Mouse (Mus musculus) embryonic fibroblast, embryonic 13.5 days (primary cell): ENCODE data around the gene Tmigd3. TPM values are rescaled to one million over a fixed set of nuclear protein-coding genes. Genes with fewer than 3 reads are reported as not detected.

ENCODE experiments used
- H3K27ac ChIP-seq: 2 replicates; pipeline ENCODE4 v1.5.1; 2012; ENCODE audit warnings: low read length, control low read depth, inconsistent platforms; ENCODE audit not compliant: insufficient read depth
- H3K4me1 ChIP-seq: 2 replicates; pipeline ENCODE4 v1.6.1; 2011; ENCODE audit warnings: low read length; ENCODE audit not compliant: control insufficient read depth, insufficient read depth
- H3K4me3 ChIP-seq: 2 replicates; pipeline ENCODE4 v1.5.1; 2011; ENCODE audit warnings: mild to moderate bottlenecking, control low read depth, low read length; ENCODE audit not compliant: insufficient read depth
- CTCF ChIP-seq: IDR thresholded peaks from 2 replicates; pipeline ENCODE4 v1.5.1; 2011; ENCODE audit warnings: mild to moderate bottlenecking, control low read depth, low read length, moderate library complexity, borderline replicate concordance; ENCODE audit not compliant: insufficient read depth
- POLR2A ChIP-seq: IDR thresholded peaks from 2 replicates; pipeline ENCODE4 v1.6.1; 2011; ENCODE audit warnings: low read depth, mild to moderate bottlenecking, control low read depth, low read length, moderate library complexity
- polyA plus RNA-seq: library from polyadenylated mRNA; stranded (reverse); fragments of >200 nt; gene quantifications from 2 replicates; pipeline ENCODE4 v1.2.4, GENCODE M21; 2011; ENCODE audit warnings: low read depth; ENCODE audit not compliant: missing spikeins, insufficient read length

Gene Tmigd3
- polyA plus RNA-seq, 1 experiment: not detected

DNA sequence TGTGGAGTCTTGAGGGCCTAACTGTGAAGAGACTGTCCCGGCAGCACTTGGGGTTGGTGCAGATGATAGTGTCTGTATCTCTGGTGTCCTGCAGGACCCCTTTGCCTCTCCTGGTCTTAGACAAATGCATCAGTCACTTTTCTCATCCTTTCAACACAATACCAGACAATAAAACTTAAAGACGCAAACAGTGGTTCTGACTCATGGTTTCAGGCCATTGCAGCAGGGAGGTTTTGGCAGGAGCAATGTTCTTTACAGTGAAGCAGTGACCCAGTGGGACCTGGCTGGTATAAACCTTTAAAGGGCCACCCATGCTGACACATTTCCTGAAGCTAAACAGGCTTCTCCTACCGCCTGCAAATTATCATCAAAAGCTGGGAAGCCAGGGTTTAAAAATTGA is 20.4 kb downstream of the Tmigd3 start:
- Histone ChIP-seq H3K27ac (no peak overlapping the region), H3K4me3 (no peak overlapping the region), H3K4me1 (peaks cover 12% of the 10 kb centered on the region)
- TF ChIP-seq POLR2A (no peak), CTCF (no peak)

DNA sequence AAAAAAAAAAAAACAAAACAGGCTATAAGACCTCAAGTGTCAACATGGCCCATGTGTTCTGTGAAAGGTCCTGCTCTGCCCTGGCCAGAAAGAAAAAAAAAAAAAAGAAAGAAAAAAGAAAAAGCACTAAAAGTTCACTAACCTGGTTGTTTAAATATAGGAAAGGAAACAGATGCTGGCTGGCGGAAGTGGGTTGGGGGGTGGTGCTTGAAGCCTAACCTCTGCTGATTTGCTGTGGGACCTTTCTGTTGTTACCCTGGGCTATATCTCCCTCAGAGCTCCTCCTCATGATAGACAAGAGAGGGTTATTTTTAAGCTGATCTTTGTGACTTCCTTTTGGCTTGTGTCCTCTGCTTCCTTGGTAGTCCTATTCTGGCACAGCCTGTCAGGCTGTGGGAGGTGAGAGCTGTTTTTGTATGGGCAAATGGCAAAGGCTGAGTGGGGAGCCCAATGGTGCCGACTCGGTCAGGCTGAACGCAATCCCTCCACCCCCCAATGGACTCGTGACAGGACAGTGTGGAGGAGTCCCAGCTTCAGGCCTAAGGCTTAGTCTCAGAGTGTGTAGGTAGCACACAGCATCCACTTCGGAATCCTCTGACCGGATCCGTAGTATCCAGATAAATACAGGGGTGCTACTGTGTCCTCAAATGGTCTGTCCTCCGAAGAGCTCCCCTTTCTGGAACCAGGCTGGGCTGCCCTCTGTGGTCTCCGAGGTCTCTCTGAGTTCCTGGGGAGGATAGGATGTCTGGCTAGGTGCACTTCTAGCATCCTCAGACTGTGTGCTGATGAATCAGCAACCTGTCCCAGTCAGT is 21.3 kb downstream of the Tmigd3 start:
- H3K4me1 ChIP-seq: peaks cover 12% of the 10 kb centered on the region
- no peak overlapping the region for H3K27ac ChIP-seq
- H3K4me3 ChIP-seq: no peak overlapping the region
- no peak for TF ChIP-seq POLR2A
- TF ChIP-seq CTCF: no peak

DNA sequence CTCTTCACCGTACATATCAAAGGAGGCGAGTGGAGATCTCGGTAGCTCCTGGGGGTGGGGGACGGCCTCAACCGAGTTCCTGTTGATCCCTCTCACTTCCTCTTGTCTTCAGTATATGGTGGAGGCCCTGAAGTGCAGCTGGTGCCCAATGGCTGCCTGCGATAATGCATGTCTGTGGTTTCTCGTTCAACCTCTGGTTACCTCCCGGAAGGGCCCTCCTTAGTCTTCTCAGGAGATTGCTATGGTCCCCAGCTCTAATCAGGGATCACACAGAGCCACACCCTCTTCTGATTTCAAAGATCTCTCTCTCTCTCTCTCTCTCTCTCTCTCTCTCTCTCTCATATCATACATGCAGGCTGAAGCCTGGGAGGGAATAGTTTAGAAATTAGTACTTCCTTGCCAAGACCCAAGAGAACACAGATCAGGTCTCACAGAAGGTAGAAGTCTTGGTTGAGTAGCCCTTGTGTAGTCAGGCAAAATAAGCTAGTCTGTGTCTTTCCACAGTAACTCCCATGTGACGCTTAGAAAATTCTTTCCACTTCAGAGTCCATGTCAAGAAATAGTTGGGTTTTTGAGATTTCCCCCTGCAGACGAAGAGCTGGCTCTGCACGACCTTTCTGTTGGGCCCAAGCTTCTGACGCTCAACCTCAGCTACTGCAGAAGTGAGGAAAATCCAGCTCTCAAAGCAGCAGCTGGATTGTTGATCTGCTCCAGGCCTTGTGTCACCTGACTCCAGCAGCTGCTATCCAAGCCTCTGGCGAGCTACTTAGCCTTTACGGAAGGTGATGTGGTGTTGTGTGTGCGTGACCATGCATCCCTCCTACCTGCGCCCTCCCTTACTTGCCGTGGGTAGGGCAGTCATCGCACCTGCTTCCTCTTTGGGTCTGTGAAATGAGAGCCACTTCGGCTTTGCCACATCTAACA is 22.1 kb downstream of the Tmigd3 start:
- TF ChIP-seq CTCF (no peak), POLR2A (no peak)
- no peak overlapping the region for H3K27ac ChIP-seq
- peaks cover 12% of the 10 kb centered on the region for H3K4me1 ChIP-seq
- no peak overlapping the region for H3K4me3 ChIP-seq

DNA sequence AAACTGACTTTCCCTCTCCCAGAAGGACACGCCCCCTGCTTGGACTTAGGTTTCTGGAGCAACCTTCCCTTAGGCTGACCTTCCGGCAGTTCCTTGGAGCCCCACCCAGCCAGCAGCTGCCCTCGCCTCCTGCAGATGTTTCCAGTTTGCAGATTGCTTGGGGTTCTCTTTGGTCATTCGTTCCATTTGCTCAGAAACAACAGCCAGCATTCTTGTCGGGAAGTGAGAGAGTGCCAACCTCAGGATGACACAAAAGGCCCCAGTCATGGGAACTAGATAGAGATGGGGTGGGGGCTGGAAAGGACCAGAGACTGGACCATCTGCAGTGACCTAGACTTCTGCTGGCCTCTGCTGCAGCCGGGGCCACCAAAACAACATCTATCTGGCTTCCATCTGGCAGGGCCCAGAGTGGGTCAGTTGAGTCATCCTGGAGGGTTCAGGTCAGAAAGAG is 23.3 kb downstream of the Tmigd3 start:
- TF ChIP-seq CTCF (no peak), POLR2A (no peak)
- H3K4me1 ChIP-seq: peaks cover 12% of the 10 kb centered on the region
- no peak overlapping the region for H3K4me3 ChIP-seq
- H3K27ac ChIP-seq: no peak overlapping the region

DNA sequence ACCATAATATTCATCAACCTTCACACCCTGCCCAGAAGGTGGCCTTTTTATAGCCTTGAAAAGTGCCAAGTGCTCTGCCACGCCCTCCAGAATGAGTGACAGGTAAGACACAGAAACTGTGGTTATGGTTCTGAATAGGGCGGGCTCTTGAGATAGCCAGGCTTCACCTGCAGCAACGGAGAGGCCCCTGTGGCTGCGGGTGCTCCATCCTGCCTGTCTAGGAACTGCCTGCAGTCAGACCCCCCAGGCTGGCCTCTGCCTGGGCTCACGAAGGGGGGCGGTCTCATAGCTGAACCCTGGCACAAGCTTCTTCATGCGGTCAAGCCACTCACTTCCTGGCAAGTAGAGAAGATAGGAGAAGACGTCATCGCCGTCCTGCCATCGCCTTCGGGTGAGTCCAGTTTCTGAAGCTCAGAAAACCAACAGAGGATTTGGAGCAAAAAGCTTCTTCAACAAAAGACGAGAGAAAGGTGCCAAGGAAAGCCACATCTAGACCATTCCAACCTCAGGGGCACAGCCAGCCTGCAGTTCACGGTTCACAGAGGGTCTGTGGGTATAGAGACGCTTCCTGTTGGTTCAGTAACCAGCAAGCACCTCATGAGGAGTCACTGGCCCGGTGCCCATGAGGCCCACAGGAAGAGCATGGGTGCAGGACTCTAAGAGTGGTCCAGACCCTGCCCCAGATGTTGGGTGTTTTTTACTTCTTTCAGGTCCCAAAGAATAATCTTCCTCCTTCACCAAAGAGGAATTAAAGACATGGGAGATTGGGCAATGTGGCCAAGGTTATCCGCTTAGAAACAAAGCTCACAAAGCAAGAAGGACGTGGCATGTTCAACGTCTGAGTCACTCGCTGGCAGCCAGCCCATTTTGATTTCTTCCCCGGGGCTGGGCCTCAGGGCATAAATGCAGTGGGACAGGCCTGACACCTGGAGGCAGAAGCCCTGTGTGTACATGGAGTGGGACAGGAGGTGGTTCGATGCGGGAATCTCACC is 24.2 kb downstream of the Tmigd3 start:
- no peak overlapping the region for H3K27ac ChIP-seq
- TF ChIP-seq POLR2A (no peak), CTCF (peak; percentile 80; the same call in 1 of the 2 replicates)
- no peak overlapping the region for H3K4me3 ChIP-seq
- H3K4me1 ChIP-seq: peaks cover 12% of the 10 kb centered on the region

DNA sequence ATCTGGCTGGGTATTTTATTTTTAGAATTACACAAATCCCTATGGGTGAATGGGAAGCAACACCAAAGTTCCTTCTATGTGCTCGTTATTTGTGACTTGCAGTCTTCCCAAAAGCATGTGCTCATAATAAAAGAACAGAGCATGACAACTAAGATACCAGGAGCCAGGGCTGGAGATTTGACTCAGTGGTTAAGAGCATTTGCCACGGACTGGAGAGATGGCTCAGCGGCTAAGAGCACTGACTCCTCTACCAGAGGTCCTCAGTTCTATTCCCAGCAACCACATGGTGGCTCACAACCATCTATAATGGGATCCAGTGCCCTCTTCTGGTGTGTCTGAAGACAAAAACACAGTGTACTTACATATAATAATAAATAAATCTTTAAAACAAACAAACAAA is 26.1 kb downstream of the Tmigd3 start:
- Histone ChIP-seq H3K4me1 (peaks cover 8% of the 10 kb centered on the region; the same call in 1 of the 2 replicates), H3K4me3 (no peak overlapping the region), H3K27ac (no peak overlapping the region)
- TF ChIP-seq POLR2A: no peak
- TF ChIP-seq CTCF: no peak

DNA sequence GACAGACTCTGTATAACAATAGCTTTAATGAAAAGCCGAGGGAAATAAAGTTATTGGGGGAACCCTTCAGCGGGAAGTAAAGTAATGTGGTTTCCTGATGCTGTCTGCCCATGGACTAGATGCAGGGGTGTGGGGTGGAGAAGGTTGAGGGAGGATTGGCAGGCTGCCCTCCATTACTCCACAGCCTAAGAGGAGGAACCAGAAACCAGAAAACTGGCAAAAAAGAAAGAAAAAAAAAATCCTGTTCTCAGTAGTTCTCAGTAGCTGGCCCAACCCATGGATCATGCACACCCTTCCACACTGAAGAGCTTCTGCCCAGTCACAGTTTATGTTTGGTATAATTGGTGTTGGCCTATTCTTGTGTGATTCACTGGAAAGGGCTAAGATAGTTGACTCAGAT is 27.6 kb downstream of the Tmigd3 start:
- TF ChIP-seq CTCF (no peak), POLR2A (no peak)
- H3K4me3 ChIP-seq: no peak overlapping the region
- H3K27ac ChIP-seq: no peak overlapping the region
- peaks cover 8% of the 10 kb centered on the region; the same call in 1 of the 2 replicates for H3K4me1 ChIP-seq

DNA sequence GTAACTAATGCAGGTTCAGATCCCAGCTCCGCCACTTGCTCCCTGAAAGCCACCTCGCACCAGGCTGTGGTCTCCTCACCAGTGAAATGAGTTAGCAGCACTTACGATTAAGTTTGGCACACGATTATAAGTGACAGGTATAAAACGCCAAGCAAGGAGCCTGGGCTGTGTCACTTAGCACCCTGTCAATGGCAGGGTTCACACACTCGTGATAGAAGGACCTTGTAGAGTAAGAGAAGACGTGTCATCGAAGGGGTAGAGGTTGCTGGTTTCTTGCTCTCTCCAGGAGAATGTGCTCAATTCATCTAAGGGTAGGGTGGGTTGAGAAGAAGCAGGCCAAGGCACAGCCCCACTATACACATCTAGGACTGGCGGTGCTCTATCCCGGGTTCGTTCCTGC is 28.2 kb downstream of the Tmigd3 start:
- no peak for TF ChIP-seq CTCF
- no peak for TF ChIP-seq POLR2A
- Histone ChIP-seq H3K4me3 (no peak overlapping the region), H3K27ac (no peak overlapping the region), H3K4me1 (peaks cover 7% of the 10 kb centered on the region; the same call in 1 of the 2 replicates)

DNA sequence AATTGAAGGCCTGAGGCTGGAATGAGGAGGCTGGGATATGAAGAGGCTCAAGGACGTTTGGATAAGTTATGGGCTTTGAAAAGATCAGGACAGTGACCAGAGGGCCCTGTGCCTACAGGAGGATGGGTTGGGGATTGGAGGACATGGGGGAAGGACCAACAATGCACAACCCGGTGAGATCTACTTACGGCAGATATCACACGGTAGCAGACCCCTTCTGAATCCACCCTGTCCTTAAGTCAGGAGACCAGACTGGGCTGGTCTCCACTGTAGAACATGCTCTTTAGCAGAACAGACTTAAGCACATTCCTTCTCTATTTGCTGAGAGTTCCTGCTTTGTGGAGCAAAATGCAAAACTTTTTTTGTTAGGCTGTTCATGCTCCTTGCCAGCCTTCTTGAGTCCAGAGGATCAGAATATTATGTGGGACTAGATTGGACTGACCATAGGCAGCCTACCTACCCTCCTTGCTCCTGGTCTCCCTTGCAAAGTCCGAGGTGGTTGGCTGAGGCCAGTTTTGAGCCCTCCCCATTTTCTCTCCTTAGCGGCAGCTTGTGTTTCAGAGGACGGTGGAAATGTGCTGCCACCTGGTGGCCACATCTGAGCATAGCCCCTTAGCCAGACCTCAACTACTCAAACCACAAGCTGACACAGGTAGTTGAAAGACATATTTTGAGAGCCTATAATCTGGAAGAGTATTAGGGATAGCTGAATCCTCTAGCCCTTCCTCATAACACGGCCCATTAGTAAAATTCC is 28.9 kb downstream of the Tmigd3 start:
- no peak overlapping the region for H3K4me3 ChIP-seq
- H3K4me1 ChIP-seq: 0 out of 2 replicates have a peak, but pooled peaks cover 3% of the 10 kb centered on the region
- no peak overlapping the region for H3K27ac ChIP-seq
- TF ChIP-seq POLR2A: no peak
- peak; percentile 74; the same call in 1 of the 2 replicates for TF ChIP-seq CTCF
